Mouse (Mus musculus): Measurements from ENCODE around the gene Psmd14.

Psmd14 gene

DNA sequence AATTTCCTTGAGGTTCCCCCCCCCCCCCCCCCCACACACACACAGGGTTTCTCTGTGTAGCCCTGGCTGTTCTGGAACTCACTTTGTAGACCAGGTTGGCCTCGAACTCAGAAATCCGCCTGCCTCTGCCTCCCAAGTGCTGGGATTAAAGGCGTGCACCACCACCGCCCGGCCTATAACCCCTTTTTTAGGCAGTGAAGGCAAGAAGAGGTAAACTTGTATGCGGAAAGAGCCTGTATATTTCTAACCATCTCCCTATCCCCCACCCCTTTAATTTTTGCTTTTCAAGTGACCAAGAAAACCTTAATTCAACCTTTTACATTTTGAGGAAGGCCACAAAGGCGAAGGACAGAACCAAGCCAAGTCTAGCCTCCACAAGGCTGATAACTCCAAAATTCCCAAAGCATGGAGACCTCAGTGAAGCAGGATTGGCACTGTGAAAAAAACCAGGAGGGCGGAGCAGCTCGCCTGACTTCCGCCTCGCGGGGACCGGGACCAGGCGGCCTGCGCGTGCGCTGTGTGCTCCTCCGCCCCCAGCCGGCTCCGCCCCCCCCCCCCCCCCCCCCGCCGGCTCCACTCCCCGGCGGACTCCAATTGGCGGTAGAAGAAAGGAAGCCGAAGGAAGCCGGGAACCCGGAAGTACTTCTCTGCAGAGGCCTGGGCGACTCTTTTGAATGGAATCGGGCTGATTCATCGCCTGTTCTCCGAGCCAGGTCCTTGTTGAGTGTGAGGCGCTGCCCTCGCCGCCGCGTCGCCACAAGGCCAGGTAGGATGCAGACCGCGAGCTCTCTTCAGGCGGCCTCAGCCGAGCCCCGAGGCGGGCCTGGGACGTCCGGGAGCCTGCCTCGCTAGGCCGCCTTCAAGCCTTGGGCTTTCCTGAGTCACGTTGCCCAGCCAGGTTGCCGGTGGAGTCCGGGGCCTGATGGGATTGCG lies at the start of gene Psmd14:
Gene Psmd14 (plus strand): TSS at position 587 of the 933 bp plus-strand sequence.
- DNase-seq (ENCODE audit: low spot score): peak; percentile 88

DNA sequence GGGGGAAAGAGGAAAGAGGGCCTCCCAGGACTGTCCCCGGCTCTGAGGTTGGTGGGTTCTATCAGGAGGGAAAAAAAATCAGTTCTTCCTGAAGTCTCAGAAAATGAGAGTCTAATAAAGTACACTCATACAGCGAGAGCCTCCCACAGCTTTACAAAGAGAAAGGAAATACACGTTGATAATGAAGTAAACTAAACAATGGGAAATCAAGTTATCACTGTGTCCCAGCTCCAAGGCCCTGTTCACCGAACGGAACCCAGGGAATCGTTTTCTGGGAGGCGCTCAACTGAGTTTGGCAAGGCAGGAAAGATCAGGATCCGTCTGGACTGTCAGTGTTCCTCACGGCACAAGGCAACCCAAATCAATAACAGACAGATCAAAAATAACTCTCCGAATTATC lies 48.7 kb upstream of the Psmd14 start:
- no peak for DNase-seq (ENCODE audit: low spot score)

GRCm38 (mm10) chr2:61663573-61664241 lies 47.8 kb upstream of the Psmd14 start:
- DNase-seq (ENCODE audit: low spot score): no peak

DNA sequence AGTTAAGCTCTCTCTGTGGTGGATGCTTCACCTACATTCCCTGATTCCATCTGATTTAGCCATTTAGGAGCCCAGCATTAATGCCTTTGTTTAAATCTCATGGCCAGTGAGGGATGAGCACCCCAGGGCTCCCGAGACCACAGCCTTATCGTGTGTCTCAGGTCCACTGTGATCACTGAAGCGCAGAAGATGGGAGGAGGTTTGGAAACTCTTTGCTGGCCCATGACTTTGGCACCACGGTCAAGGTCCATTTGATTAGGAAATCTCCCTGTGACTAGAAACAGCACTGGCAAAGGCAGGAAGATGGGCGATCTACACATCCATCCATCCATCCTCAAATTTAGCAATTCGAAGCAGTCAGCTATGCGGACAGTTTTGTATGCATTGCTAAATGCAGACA lies 44.1 kb upstream of the Psmd14 start:
- DNase-seq (ENCODE audit: low spot score): no peak

- peak; percentile 40 for DNase-seq (ENCODE audit: low spot score)
These were observed 43.2 kb upstream of the Psmd14 start for GRCm38 (mm10) chr2:61668260-61668659.

DNA sequence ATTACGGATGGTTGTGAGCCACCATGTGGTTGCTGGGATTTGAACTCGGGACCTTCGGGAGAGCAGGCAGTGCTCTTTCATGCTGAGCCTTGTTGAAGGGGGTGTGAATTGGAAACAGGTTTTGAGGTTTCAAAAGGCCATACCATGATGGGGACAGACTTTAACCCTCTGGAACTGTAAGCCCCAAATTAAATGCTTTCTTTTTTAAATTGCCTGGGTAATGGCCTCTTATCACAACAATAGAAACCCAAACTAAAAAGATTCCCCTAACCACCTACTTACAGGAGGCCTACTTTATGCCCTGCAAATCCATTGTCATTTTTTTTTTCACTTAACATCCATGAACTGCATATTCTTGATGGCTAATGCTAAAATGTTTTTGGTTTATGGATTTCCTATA lies 36.9 kb upstream of the Psmd14 start:
- DNase-seq (ENCODE audit: low spot score): no peak

DNA sequence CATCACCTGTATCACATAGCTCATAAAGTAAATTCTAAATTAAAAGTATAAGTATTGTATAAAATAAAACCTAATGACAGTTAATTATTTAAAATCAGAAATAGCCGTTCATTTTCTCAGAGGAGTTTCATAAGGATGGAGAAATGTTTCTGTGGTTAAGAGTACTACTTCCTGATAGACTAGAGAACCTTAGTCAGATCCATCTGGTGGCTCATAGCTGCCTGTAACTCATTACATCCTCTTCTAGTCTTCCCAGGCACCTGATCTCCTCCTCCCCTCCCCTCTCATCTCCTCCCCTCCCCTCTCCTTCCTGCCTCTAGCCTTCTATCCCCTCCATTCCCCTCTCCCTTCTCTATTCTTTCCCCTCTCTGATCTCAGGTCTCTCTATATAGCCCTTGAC lies 29.9 kb upstream of the Psmd14 start:
- DNase-seq (ENCODE audit: low spot score): no peak

GRCm38 (mm10) chr2:61686533-61686932 lies 25.0 kb upstream of the Psmd14 start:
- no peak for DNase-seq (ENCODE audit: low spot score)

GRCm38 (mm10) chr2:61689086-61689485 lies 22.4 kb upstream of the Psmd14 start:
- no peak for DNase-seq (ENCODE audit: low spot score)

- no peak for DNase-seq (ENCODE audit: low spot score)
These were observed 1.9 kb upstream of the Psmd14 start for GRCm38 (mm10) chr2:61709570-61709969.

- no peak for DNase-seq (ENCODE audit: low spot score)
These were observed 1.0 kb downstream of the Psmd14 start for GRCm38 (mm10) chr2:61712526-61712925.

- DNase-seq (ENCODE audit: low spot score): no peak
These were observed 11.0 kb downstream of the Psmd14 start for GRCm38 (mm10) chr2:61722401-61722982.

GRCm38 (mm10) chr2:61732802-61733486 lies 21.4 kb downstream of the Psmd14 start:
- DNase-seq (ENCODE audit: low spot score): no peak

GRCm38 (mm10) chr2:61734175-61734574 lies 22.7 kb downstream of the Psmd14 start:
- DNase-seq (ENCODE audit: low spot score): no peak

- no peak for DNase-seq (ENCODE audit: low spot score)
These were observed 34.6 kb downstream of the Psmd14 start for GRCm38 (mm10) chr2:61746051-61746450.

DNA sequence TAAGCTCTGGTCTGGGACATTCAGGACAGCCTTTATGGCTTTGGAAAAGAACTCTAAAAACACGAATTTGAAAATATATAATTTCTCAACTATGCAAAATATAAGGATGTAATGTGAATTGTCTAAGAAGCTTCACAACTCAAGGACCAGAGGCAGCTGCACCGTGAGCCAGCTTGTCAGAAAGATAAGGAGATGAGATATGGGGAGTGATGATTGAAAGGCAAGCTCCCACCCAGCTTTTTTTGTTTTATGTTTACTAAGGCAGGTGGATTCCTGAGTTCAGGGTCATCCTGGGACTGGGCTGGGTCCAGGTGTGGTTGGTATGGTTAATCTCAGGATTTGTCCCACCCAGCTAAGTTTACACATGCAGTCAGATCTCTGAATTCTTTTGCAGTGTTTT lies 35.1 kb downstream of the Psmd14 start:
- DNase-seq (ENCODE audit: low spot score): no peak

DNA sequence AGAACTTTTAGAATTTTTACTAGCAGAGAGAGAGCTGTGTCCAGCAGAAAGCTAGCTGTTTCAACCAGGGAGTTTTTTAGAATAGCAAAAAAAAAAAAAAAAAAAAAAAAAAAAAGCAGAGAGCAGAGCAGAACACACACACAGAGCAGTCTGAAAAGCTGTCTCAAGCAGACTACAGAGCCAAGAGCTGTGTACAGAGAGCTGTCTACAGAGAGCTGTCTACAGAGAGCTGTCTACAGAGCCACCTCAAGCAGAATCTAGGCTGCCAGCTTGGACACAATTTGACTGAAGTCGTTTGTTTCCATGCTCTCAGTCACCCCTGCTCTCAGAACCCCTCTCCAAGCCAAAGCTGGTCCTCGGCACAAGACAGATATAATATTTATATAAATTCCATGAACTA lies 35.9 kb downstream of the Psmd14 start:
- DNase-seq (ENCODE audit: low spot score): no peak

- DNase-seq (ENCODE audit: low spot score): no peak
These were observed 39.2 kb downstream of the Psmd14 start for GRCm38 (mm10) chr2:61750702-61751101.

DNA sequence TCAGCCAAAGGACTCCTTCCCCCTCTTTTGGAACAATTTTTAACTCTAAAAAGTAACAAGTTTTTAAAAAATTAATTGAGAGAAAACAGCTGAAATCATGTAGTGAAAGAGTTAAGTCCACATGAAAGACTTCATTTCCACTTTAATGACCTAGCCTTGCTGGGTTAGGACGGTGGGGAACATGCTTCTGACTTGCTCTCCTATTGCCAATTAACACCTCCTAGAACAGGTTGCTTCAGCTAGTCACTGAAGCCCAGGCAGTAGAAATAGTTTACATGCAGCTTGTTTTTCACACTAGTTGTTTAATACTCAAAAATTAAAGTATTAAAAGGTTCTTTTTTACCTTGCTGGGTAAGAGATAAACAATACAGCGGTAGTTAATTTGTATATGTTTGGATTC lies 39.8 kb downstream of the Psmd14 start:
- DNase-seq (ENCODE audit: low spot score): no peak

GRCm38 (mm10) chr2:61752362-61752761 lies 40.9 kb downstream of the Psmd14 start:
- no peak for DNase-seq (ENCODE audit: low spot score)

DNA sequence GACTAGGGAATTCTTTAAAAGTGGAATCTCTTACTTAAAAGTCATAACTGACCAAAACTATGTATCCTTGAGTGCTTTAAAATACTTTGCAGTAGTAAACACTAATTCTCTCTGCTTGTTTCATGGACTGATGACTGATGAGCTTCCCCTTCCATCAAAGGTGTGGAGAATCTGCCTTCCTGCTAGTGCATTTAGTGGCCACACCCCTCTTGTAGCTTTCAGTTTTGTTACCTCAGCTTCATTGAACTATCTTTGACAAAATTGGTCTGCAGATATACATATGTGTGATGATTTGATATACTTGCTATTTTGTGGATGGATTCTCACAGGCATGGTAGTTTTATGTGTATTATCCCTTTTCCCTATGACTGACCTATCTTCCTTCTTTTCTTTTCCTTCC lies 43.5 kb downstream of the Psmd14 start:
- no peak for DNase-seq (ENCODE audit: low spot score)

DNA sequence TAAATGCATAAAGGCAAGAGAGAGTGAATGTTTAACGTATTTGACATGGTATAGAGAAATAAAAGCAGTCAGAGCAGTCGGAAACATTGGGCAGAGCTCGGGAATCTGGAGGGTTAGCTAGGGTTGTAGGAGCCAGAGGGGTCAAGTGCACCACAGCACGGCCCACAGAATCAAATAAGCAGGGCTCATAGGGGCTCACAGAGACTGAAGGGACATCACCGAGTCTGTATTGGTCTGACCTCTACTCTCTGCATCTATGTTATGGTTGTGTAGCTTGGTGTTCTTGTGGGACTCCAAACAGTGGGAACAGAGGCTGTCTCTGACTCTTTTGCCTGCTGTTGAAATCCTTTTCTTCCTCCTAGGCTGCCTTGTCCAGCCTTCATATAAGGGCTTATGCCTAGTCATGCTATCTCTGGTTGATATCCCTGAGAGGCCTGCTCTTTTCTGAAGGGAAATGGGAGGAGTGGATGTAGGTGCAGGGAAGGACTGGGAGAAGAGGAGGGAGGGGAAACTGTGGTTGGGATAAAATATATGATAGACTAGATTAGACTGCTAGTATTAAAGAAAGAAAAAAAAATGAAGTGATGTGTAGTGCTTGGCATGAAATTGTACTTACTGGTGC lies 47.9 kb downstream of the Psmd14 start:
- no peak for DNase-seq (ENCODE audit: low spot score)

Data from urinary bladder, postnatal 14 days (tissue).